Mouse (Mus musculus) kidney, postnatal 14 days (tissue): Measurements from ENCODE around the gene Iqschfp.

ENCODE experiments used
- DNase-seq: peaks from one replicate; pipeline ENCODE4 v3.0.0; 2022; ENCODE audit warnings: mixed read lengths

Gene Iqschfp

GRCm38 (mm10) chr3:68453719-68454455 lies 561.9 kb downstream of the Iqschfp start:
- DNase-seq: no peak

GRCm38 (mm10) chr3:68466643-68467042 lies 574.6 kb downstream of the Iqschfp start:
- DNase-seq: no peak

- peak; percentile 65 for DNase-seq
These were observed 576.1 kb downstream of the Iqschfp start for GRCm38 (mm10) chr3:68467941-68468687.

- peak; percentile 43 for DNase-seq
These were observed 577.6 kb downstream of the Iqschfp start for GRCm38 (mm10) chr3:68469643-68470042.

- peak; percentile 45 for DNase-seq
These were observed 578.0 kb downstream of the Iqschfp start for GRCm38 (mm10) chr3:68470061-68470460.

- DNase-seq: no peak
These were observed 578.6 kb downstream of the Iqschfp start for GRCm38 (mm10) chr3:68470622-68471021.

GRCm38 (mm10) chr3:68476336-68476735 lies 584.3 kb downstream of the Iqschfp start:
- DNase-seq: no peak

GRCm38 (mm10) chr3:68477478-68477877 lies 585.4 kb downstream of the Iqschfp start:
- peak; percentile 56 for DNase-seq

GRCm38 (mm10) chr3:68479266-68479665 lies 587.2 kb downstream of the Iqschfp start:
- DNase-seq: no peak

- no peak for DNase-seq
These were observed 591.5 kb downstream of the Iqschfp start for GRCm38 (mm10) chr3:68483517-68483916.

- DNase-seq: no peak
These were observed 592.0 kb downstream of the Iqschfp start for GRCm38 (mm10) chr3:68484021-68484420.

GRCm38 (mm10) chr3:68484561-68484960 lies 592.5 kb downstream of the Iqschfp start:
- DNase-seq: no peak

GRCm38 (mm10) chr3:68487621-68488020 lies 595.6 kb downstream of the Iqschfp start:
- DNase-seq: no peak

- DNase-seq: no peak
These were observed 596.3 kb downstream of the Iqschfp start for GRCm38 (mm10) chr3:68488316-68488715.

- DNase-seq: no peak
These were observed 599.5 kb downstream of the Iqschfp start for GRCm38 (mm10) chr3:68491516-68491915.

GRCm38 (mm10) chr3:68492066-68492465 lies 600.0 kb downstream of the Iqschfp start:
- DNase-seq: no peak

- DNase-seq: peak; percentile 67
These were observed 600.5 kb downstream of the Iqschfp start for GRCm38 (mm10) chr3:68492513-68492912.

- peak; percentile 82 for DNase-seq
These were observed 601.1 kb downstream of the Iqschfp start for GRCm38 (mm10) chr3:68493170-68493585.

GRCm38 (mm10) chr3:68493586-68494295 lies 601.7 kb downstream of the Iqschfp start:
- peak; percentile 93 for DNase-seq

GRCm38 (mm10) chr3:68494296-68495095 lies 602.5 kb downstream of the Iqschfp start:
- DNase-seq: peak; percentile 49

- peak; percentile 71 for DNase-seq
These were observed 603.2 kb downstream of the Iqschfp start for GRCm38 (mm10) chr3:68495096-68495735.

GRCm38 (mm10) chr3:68495736-68496242 lies 603.8 kb downstream of the Iqschfp start:
- peak; percentile 32 for DNase-seq
